In the genomic region with DNA sequence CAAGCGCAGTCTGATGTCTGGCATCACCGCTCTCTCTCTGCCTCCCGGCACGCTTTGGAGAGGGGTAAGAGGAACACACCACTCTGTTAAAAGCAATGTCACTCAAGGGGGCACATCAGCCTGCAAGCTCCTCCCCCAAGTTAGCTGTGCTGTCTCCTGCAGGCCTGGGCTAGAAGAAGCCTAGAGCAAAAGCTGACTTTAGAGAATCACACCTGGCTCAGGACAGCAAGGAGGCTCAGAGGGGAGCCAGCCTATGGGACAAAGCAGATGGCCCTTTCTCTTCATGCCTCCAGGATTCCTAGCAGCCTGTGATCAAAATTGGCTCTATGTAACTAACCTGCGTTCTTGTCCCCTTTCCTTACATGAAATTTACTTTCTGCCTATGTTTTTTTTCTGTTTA, we compare ENCODE assay signal across 25 mouse cellular contexts.
DNase-seq lines count a peak whose midpoint lies in the region; ATAC-seq lines count a peak whose summit lies in the region.
"Had no signal": no experiment of that assay in that cellular context is flagged by ENCODE, and none has a peak within 500 bp of the region (broad histone marks: within the 10 kb centered on the region; RNA-seq: fewer than 3 reads in every experiment).

No protein-coding gene starts in this region.

- H3K4me2 ChIP-seq in midbrain, embryonic 13.5 days (replicated peaks), result no peak overlapping the region
- H3K4me2 ChIP-seq: embryonic facial prominence, embryonic 15.5 days; forebrain, embryonic 12.5 days; intestine, embryonic 15.5 days; limb, embryonic 12.5 days; liver, embryonic 15.5 days; lung, embryonic 14.5 days; neural tube, embryonic 13.5 days had no signal

- no peak for DNase-seq in midbrain, embryonic 10.5 days (ENCODE audit: low spot score)
- DNase-seq in cerebellum, adult 11-12 months, result peak; percentile 82
- DNase-seq in cerebellum, adult 9-10 months, result peak; percentile 85
- DNase-seq in cerebellum, postnatal 36 days, result peak; percentile 59 to 68
- DNase-seq in kidney, adult 8-10 months, result no peak
- DNase-seq: adrenal gland, adult 8-10 months; gastrocnemius, postnatal 10 days; heart, postnatal 14 days; kidney, adult 9 months; kidney, postnatal 10 days; lung, embryonic 14.5 days; lung, postnatal 14 days; right cerebral cortex, postnatal 4 days; thymus, adult 18-20 months; thymus, postnatal 36 days had no signal

- 62% methylated on average over 5 of the region's 5 CpGs for WGBS in midbrain, embryonic 13.5 days
- WGBS in midbrain, embryonic 10.5 days, result 65% methylated on average over 5 of the region's 5 CpGs

- H3K27ac ChIP-seq in midbrain, embryonic 13.5 days, result no peak overlapping the region
- H3K27ac ChIP-seq in midbrain, embryonic 10.5 days (replicated peaks), result no peak overlapping the region
- H3K27ac ChIP-seq: embryonic facial prominence, embryonic 15.5 days; forebrain, embryonic 12.5 days; hindbrain, postnatal 0 days; intestine, embryonic 15.5 days; limb, embryonic 12.5 days; liver, embryonic 15.5 days; neural tube, embryonic 13.5 days; stomach, postnatal 0 days had no signal

- no peak overlapping the region for H3K4me3 ChIP-seq in midbrain, embryonic 13.5 days (replicated peaks)
- no peak overlapping the region for H3K4me3 ChIP-seq in midbrain, embryonic 10.5 days
- H3K4me3 ChIP-seq: embryonic facial prominence, embryonic 15.5 days; forebrain, embryonic 12.5 days; intestine, embryonic 15.5 days; limb, embryonic 12.5 days; liver, embryonic 15.5 days; neural tube, embryonic 13.5 days had no signal

- H3K27me3 ChIP-seq in midbrain, embryonic 13.5 days, result no peaks in the 10 kb centered on the region
- H3K27me3 ChIP-seq in midbrain, embryonic 10.5 days (ENCODE audit: low read depth, poor library complexity, severe bottlenecking), result no peaks in the 10 kb centered on the region
- H3K27me3 ChIP-seq: embryonic facial prominence, embryonic 15.5 days; forebrain, embryonic 12.5 days; intestine, embryonic 15.5 days; limb, embryonic 12.5 days; liver, embryonic 15.5 days; neural tube, embryonic 13.5 days had no signal

- H3K9me3 ChIP-seq in midbrain, embryonic 13.5 days, result no peaks in the 10 kb centered on the region
- no peaks in the 10 kb centered on the region for H3K9me3 ChIP-seq in midbrain, embryonic 10.5 days (replicated peaks)
- H3K9me3 ChIP-seq: embryonic facial prominence, embryonic 15.5 days; forebrain, embryonic 12.5 days; intestine, embryonic 15.5 days; limb, embryonic 12.5 days; liver, embryonic 15.5 days; neural tube, embryonic 13.5 days had no signal

- no peaks in the 10 kb centered on the region for H3K36me3 ChIP-seq in midbrain, embryonic 13.5 days
- no peaks in the 10 kb centered on the region for H3K36me3 ChIP-seq in midbrain, embryonic 10.5 days
- H3K36me3 ChIP-seq: embryonic facial prominence, embryonic 15.5 days; forebrain, embryonic 12.5 days; intestine, embryonic 15.5 days; limb, embryonic 12.5 days; liver, embryonic 15.5 days; neural tube, embryonic 13.5 days had no signal

- H3K9ac ChIP-seq in midbrain, embryonic 13.5 days (replicated peaks), result no peak overlapping the region
- H3K9ac ChIP-seq: embryonic facial prominence, embryonic 15.5 days; forebrain, embryonic 12.5 days; intestine, embryonic 15.5 days; limb, embryonic 12.5 days; liver, embryonic 15.5 days; lung, embryonic 14.5 days; neural tube, embryonic 13.5 days had no signal

- H3K4me1 ChIP-seq in midbrain, embryonic 13.5 days (replicated peaks), result peaks cover 15% of the 10 kb centered on the region
- peaks cover 8% of the 10 kb centered on the region; the same call in 1 of the 2 replicates for H3K4me1 ChIP-seq in midbrain, embryonic 10.5 days
- H3K4me1 ChIP-seq: embryonic facial prominence, embryonic 15.5 days; intestine, embryonic 15.5 days; limb, embryonic 12.5 days; liver, embryonic 15.5 days had no signal

- ATAC-seq in midbrain, embryonic 13.5 days, result 0 out of 2 replicates have a peak, but pooled peaks have one; percentile 40
- ATAC-seq in megakaryocyte progenitor cell, adult 5-6 weeks (replicated peaks; ENCODE audit: poor library complexity), result no peak
- ATAC-seq: hindbrain, postnatal 0 days; intestine, embryonic 15.5 days had no signal

Comparison
In these comparisons a context has a peak if more than half of its experiments do, and no peak if none do; other contexts are left out.
1. DNase-seq: peak in cerebellum, adult 11-12 months (single experiment), cerebellum, adult 9-10 months (single experiment) and cerebellum, postnatal 36 days (2 of 2); none in midbrain, embryonic 10.5 days (single experiment) and kidney, adult 8-10 months (0 of 2).